In genomic region chr13:52921065-52921825, GRCm38 (mm10) we compare ENCODE assay signal across 16 mouse cellular contexts. TPM values are rescaled to one million over a fixed set of nuclear protein-coding genes. Genes with fewer than 3 reads are reported as not detected.
DNase-seq lines count a peak whose midpoint lies in the region; ATAC-seq lines count a peak whose summit lies in the region.
"Had no signal": no experiment of that assay in that cellular context is flagged by ENCODE, and none has a peak within 500 bp of the region (broad histone marks: within the 10 kb centered on the region; RNA-seq: fewer than 3 reads in every experiment).

No protein-coding gene starts in this region.

- no peaks in the 10 kb centered on the region for H3K36me3 ChIP-seq in liver, embryonic 16.5 days (ENCODE audit: control insufficient read depth, insufficient read depth)
- no peaks in the 10 kb centered on the region for H3K36me3 ChIP-seq in kidney, embryonic 16.5 days (ENCODE audit: insufficient read depth, low read length)
- H3K36me3 ChIP-seq: limb, embryonic 12.5 days had no signal

- no peak overlapping the region for H3K9ac ChIP-seq in liver, embryonic 16.5 days (ENCODE audit: low read depth, low read length)
- H3K9ac ChIP-seq in kidney, embryonic 16.5 days (replicated peaks; ENCODE audit: low read length), result no peak overlapping the region
- H3K9ac ChIP-seq: embryonic facial prominence, embryonic 12.5 days; limb, embryonic 12.5 days had no signal

- 70% methylated on average over 7 of the region's 7 CpGs for WGBS in liver, embryonic 16.5 days (ENCODE audit: insufficient replicate concordance)
- WGBS in kidney, embryonic 16.5 days, result 54% methylated on average over 7 of the region's 7 CpGs

- no peak for DNase-seq in liver
- DNase-seq in heart, postnatal 4 days, result no peak
- DNase-seq in ovary, postnatal 36 days (ENCODE audit: low spot score), result no peak
- DNase-seq in lung, postnatal 4 days, result no peak
- DNase-seq: cerebellum, adult 11-12 months; gastrocnemius, postnatal 14 days; lung, adult 18-20 months; right cerebral cortex, postnatal 25 days had no signal

- H3K4me3 ChIP-seq in liver, embryonic 16.5 days (ENCODE audit: low read depth, low read length), result no peak overlapping the region
- no peak overlapping the region for H3K4me3 ChIP-seq in kidney, embryonic 16.5 days (ENCODE audit: low read length)
- H3K4me3 ChIP-seq: embryonic facial prominence, embryonic 12.5 days; heart, embryonic 12.5 days; left cerebral cortex, adult 2 months; limb, embryonic 12.5 days had no signal

- H3K4me2 ChIP-seq in liver, embryonic 16.5 days (ENCODE audit: low read depth, low read length), result no peak overlapping the region
- no peak overlapping the region for H3K4me2 ChIP-seq in kidney, embryonic 16.5 days (replicated peaks; ENCODE audit: low read depth, low read length)
- H3K4me2 ChIP-seq: embryonic facial prominence, embryonic 12.5 days; heart, embryonic 12.5 days; limb, embryonic 12.5 days had no signal

- H3K4me1 ChIP-seq in liver, embryonic 16.5 days (ENCODE audit: control insufficient read depth, low read depth, low read length), result no peaks in the 10 kb centered on the region; the same call in none of the 2 replicates
- peaks cover 3% of the 10 kb centered on the region for H3K4me1 ChIP-seq in kidney, embryonic 16.5 days (ENCODE audit: insufficient read depth, low read length)
- H3K4me1 ChIP-seq: embryonic facial prominence, embryonic 12.5 days had no signal

- no peak overlapping the region for H3K27ac ChIP-seq in liver, embryonic 16.5 days (ENCODE audit: low read length)
- H3K27ac ChIP-seq in kidney, embryonic 16.5 days (ENCODE audit: low read length), result peak overlapping the region; percentile 33; the same call in 1 of the 2 replicates
- H3K27ac ChIP-seq: embryonic facial prominence, embryonic 12.5 days; left cerebral cortex, adult 2 months; limb, embryonic 12.5 days had no signal

- H3K27me3 ChIP-seq in liver, embryonic 16.5 days (ENCODE audit: control insufficient read depth, insufficient read depth, low read depth, low read length), result no peaks in the 10 kb centered on the region
- no peaks in the 10 kb centered on the region for H3K27me3 ChIP-seq in kidney, embryonic 16.5 days (ENCODE audit: insufficient read depth, low read length)
- H3K27me3 ChIP-seq: embryonic facial prominence, embryonic 12.5 days; heart, embryonic 12.5 days; limb, embryonic 12.5 days had no signal

- 0 out of 2 replicates have a peak, but pooled peaks have one; percentile 24 for ATAC-seq in liver, embryonic 16.5 days (ENCODE audit: low read depth)
- peak; percentile 47 for ATAC-seq in activated CD4-positive, CD25-positive, alpha-beta regulatory T cell, adult 4 months
- no peak for ATAC-seq in kidney, embryonic 16.5 days (ENCODE audit: low FRiP score, low TSS enrichment)
- ATAC-seq: midbrain, embryonic 16.5 days had no signal

- no peaks in the 10 kb centered on the region for H3K9me3 ChIP-seq in liver, embryonic 16.5 days (replicated peaks; ENCODE audit: control insufficient read depth, low read length)
- H3K9me3 ChIP-seq in kidney, embryonic 16.5 days (ENCODE audit: low read length), result peaks cover 6% of the 10 kb centered on the region; the same call in 1 of the 2 replicates
- H3K9me3 ChIP-seq: embryonic facial prominence, embryonic 12.5 days; limb, embryonic 12.5 days had no signal

RNA-seq across cellular contexts. Expression of gene Auh, which starts 8.2 kb away (rescaled TPM):
- polyA plus RNA-seq in liver, embryonic 16.5 days (2015; fragmentation: Nextera tagmentation; extraction: Ambion mirVana), result 26.8 and 27.2 TPM in 2 replicates
- polyA plus RNA-seq in activated CD4-positive, CD25-positive, alpha-beta regulatory T cell, adult 4 months (2017; shearing (Covaris generic)), result 10 to 100 TPM; 30.0 to 34.8 TPM
- 64.1 and 68.0 TPM in 2 replicates for polyA plus RNA-seq in kidney, embryonic 16.5 days (2015; fragmentation: Nextera tagmentation; extraction: Ambion mirVana)
- 10 to 100 TPM; 48.1 to 48.8 TPM for total RNA-seq in heart, postnatal 4 days (2021)

RNA-seq across cellular contexts. Expression of gene Nfil3, which starts 59.6 kb away (rescaled TPM):
- polyA plus RNA-seq in liver, embryonic 16.5 days (2015; fragmentation: Nextera tagmentation; extraction: Ambion mirVana), result 6.6 and 7.4 TPM in 2 replicates
- polyA plus RNA-seq in activated CD4-positive, CD25-positive, alpha-beta regulatory T cell, adult 4 months (2017; shearing (Covaris generic)), result 1 to 10 TPM; 3.7 to 4.2 TPM
- 21.4 and 22.9 TPM in 2 replicates for polyA plus RNA-seq in kidney, embryonic 16.5 days (2015; fragmentation: Nextera tagmentation; extraction: Ambion mirVana)
- total RNA-seq in heart, postnatal 4 days (2021), result 10 to 100 TPM; 24.6 to 27.7 TPM
